Mouse (Mus musculus): ENCODE data around the gene 4930402H24Rik. TPM values are rescaled to one million over a fixed set of nuclear protein-coding genes. Genes with fewer than 3 reads are reported as not detected.

The 4930402H24Rik gene
- polyA plus RNA-seq (2014; fragmentation: Nextera tagmentation; extraction: Ambion mirVana) = 66.8 and 70.6 TPM in 2 replicates

DNA sequence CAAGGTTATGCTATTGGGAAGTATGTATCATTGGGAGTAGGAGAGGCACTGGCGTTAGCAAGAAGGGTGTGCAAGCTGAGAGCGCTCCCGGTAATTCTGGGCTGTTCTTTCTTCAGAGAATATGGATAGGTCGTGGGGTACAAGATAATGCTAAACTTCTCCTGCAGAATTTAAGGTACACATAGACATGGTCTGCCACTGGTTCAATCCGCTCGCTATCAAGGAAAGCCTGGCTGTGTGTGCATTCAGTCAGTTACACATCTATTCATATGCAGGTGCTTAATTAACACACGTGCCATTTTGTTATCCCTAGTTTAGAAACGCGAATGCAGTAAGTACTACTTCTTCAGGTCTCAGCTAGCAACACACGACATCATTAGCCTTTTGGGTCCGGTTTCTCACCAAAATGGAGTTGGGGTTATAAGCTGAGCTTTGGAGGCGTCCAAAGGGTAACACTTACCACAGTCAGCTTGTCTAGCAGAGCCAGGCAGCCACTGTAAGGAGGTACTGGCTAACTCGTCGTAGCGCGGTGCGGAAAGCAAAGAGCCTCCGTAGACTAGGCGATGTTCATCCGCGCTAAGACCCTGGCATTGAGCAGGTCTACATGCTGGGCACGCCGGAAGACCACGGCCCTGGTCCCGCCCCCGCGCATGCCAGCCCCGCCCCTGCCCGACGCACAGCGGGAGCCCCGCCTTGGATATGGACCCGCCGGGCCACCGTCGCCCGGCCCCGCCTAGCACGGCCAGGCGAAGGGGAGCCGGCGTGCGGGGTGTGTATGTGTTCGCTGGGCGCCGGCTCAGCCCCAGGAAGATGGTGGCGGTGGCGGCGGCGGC is at the start of gene 4930402H24Rik, which contains the start of gene Atrn:
Gene 4930402H24Rik, minus strand, starts transcription at position 656 of the 833 bp plus-strand sequence.
Gene Atrn, plus strand, starts transcription at position 745 of the 833 bp plus-strand sequence.
- H3K36me3 ChIP-seq (ENCODE audit: control insufficient read depth, insufficient read depth, low read length) = no peaks in the 10 kb centered on the region
- DNase-seq (ENCODE audit: low spot score) = peak; percentile 97
- H3K27ac ChIP-seq (ENCODE audit: low read depth, low read length) = peak within 1 kb of the TSS; percentile 81
- H3K4me2 ChIP-seq (replicated peaks; ENCODE audit: low read depth, low read length) = peak within 1 kb of the TSS; percentile 85
- H3K9me3 ChIP-seq (ENCODE audit: control insufficient read depth, low read length) = no peaks in the 10 kb centered on the region
- H3K9ac ChIP-seq (ENCODE audit: low read depth, low read length) = peak within 1 kb of the TSS; percentile 89
- 5% methylated on average over 44 of the region's 50 CpGs for WGBS
- ATAC-seq (ENCODE audit: low FRiP score) = peak; percentile 98
- peak within 1 kb of the TSS; percentile 97 for H3K4me3 ChIP-seq (ENCODE audit: low read depth, low read length)
- H3K4me1 ChIP-seq (replicated peaks; ENCODE audit: control insufficient read depth, insufficient read depth, low read length) = peaks cover 5% of the 10 kb centered on the region; the same call in 1 of the 2 replicates
- H3K27me3 ChIP-seq (ENCODE audit: control insufficient read depth, insufficient read depth, low read length) = no peaks in the 10 kb centered on the region

DNA sequence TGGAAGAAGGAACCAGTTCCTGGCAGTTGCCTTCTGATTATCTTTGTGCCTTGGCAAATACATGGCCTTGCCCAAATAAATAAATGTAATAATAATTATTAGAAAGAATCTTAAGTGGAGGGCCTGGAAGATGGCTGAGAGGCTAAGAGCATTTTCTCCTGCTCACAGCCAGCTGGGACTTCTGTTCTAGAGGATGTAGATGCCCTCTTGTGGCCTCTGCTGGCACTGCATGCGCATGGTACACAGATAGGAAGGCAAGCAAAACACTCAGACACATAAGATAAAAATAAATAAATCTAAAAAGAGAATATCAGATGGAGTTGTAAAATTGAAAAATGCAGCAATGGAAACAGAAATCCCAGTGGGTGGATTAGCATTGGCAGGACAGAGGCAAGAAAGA is 44.3 kb upstream of the 4930402H24Rik start:
- WGBS = 6% methylated on average over 1 of the region's 1 CpGs

DNA sequence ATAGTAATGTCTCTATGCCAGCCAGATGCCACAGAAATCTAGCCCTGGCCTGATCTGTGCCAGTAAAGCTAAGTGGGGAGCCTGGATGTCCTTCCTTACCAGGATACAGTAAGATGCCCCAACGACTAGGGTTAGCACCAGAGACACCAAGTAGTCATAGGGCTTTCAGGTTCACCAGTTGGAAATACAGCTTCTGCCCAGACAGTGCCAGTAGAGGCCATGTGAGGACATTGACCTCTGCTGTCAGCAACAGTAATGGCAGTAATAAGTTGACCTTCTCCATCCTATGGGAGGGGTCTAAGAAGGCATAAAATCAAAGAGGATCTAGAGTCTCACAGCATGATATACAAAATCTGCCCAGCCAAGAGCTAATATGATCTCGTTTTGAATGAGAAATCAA is 43.6 kb upstream of the 4930402H24Rik start:
- Histone ChIP-seq H3K4me3 (ENCODE audit: low read depth, low read length) (no peak overlapping the region), H3K27ac (ENCODE audit: low read depth, low read length) (no peak overlapping the region), H3K4me2 (replicated peaks; ENCODE audit: low read depth, low read length) (no peak overlapping the region), H3K9me3 (ENCODE audit: control insufficient read depth, low read length) (no peaks in the 10 kb centered on the region), H3K9ac (ENCODE audit: low read depth, low read length) (no peak overlapping the region), H3K4me1 (replicated peaks; ENCODE audit: control insufficient read depth, insufficient read depth, low read length) (no peaks in the 10 kb centered on the region), H3K36me3 (ENCODE audit: control insufficient read depth, insufficient read depth, low read length) (no peaks in the 10 kb centered on the region), H3K27me3 (ENCODE audit: control insufficient read depth, insufficient read depth, low read length) (no peaks in the 10 kb centered on the region)
- 83% methylated on average over 2 of the region's 2 CpGs for WGBS
- ATAC-seq (ENCODE audit: low FRiP score) (no peak), DNase-seq (ENCODE audit: low spot score) (no peak)

More for the DNA sequence above, 44.3 kb upstream of the 4930402H24Rik start:
- DNase-seq (ENCODE audit: low spot score) (peak; percentile 88), ATAC-seq (ENCODE audit: low FRiP score) (no peak)
- Histone ChIP-seq H3K27me3 (ENCODE audit: control insufficient read depth, insufficient read depth, low read length) (no peaks in the 10 kb centered on the region), H3K4me1 (replicated peaks; ENCODE audit: control insufficient read depth, insufficient read depth, low read length) (no peaks in the 10 kb centered on the region), H3K9ac (ENCODE audit: low read depth, low read length) (no peak overlapping the region), H3K27ac (ENCODE audit: low read depth, low read length) (no peak overlapping the region), H3K36me3 (ENCODE audit: control insufficient read depth, insufficient read depth, low read length) (no peaks in the 10 kb centered on the region), H3K9me3 (ENCODE audit: control insufficient read depth, low read length) (no peaks in the 10 kb centered on the region), H3K4me3 (ENCODE audit: low read depth, low read length) (no peak overlapping the region), H3K4me2 (replicated peaks; ENCODE audit: low read depth, low read length) (no peak overlapping the region)

DNA sequence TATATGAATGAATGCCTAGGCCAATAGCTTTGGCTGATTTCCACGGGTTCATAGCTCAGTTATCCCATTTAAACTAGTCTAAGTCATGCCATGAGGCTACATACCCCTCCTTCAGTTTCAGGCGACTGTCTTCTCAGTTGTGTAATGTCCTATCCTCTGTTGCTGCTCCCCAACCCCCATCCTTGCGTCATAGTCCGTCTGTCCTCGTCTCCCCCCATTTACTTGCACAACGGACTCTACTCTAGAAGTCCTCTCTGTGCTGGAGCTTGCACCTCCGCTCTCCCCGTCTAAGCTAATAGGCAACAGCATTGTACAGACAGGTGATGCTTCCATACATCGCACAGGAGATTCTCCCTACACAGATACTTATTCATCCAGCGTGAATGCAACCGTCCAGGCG is 26.7 kb upstream of the 4930402H24Rik start:
- Histone ChIP-seq H3K9ac (ENCODE audit: low read depth, low read length) (no peak overlapping the region), H3K4me3 (ENCODE audit: low read depth, low read length) (no peak overlapping the region), H3K27me3 (ENCODE audit: control insufficient read depth, insufficient read depth, low read length) (no peaks in the 10 kb centered on the region), H3K9me3 (ENCODE audit: control insufficient read depth, low read length) (no peaks in the 10 kb centered on the region), H3K4me1 (replicated peaks; ENCODE audit: control insufficient read depth, insufficient read depth, low read length) (no peaks in the 10 kb centered on the region), H3K4me2 (replicated peaks; ENCODE audit: low read depth, low read length) (no peak overlapping the region), H3K27ac (ENCODE audit: low read depth, low read length) (no peak overlapping the region), H3K36me3 (ENCODE audit: control insufficient read depth, insufficient read depth, low read length) (no peaks in the 10 kb centered on the region)
- DNase-seq (ENCODE audit: low spot score) = no peak
- ATAC-seq (ENCODE audit: low FRiP score) = no peak
- 91% methylated on average over 12 of the region's 12 CpGs for WGBS

DNA sequence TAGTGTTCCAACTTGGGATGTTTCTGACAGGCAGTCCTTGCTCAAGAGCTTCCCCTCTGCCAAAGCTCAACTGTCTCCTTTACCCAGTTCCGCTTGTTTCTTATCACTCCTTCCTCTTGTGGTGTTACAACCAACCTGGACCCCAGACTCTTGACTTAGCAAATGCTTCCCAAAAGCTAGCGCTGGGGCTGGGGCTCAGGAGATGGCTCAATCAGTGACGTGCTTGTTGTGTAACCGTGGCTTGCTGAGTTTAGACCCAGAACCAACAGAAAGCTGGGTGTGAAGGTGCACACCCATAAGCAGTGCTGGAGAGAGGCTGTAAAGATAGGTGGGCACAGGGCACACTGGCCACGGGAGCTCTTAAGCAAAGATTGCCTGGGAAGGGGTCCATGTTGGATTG is 23.8 kb upstream of the 4930402H24Rik start:
- H3K4me3 ChIP-seq (ENCODE audit: low read depth, low read length) = no peak overlapping the region
- WGBS = 92% methylated on average over 5 of the region's 5 CpGs
- no peaks in the 10 kb centered on the region for H3K4me1 ChIP-seq (replicated peaks; ENCODE audit: control insufficient read depth, insufficient read depth, low read length)
- no peak overlapping the region for H3K4me2 ChIP-seq (replicated peaks; ENCODE audit: low read depth, low read length)
- no peaks in the 10 kb centered on the region for H3K36me3 ChIP-seq (ENCODE audit: control insufficient read depth, insufficient read depth, low read length)
- no peak overlapping the region for H3K27ac ChIP-seq (ENCODE audit: low read depth, low read length)
- no peak for DNase-seq (ENCODE audit: low spot score)
- no peak overlapping the region for H3K9ac ChIP-seq (ENCODE audit: low read depth, low read length)
- no peaks in the 10 kb centered on the region for H3K27me3 ChIP-seq (ENCODE audit: control insufficient read depth, insufficient read depth, low read length)
- no peaks in the 10 kb centered on the region for H3K9me3 ChIP-seq (ENCODE audit: control insufficient read depth, low read length)
- ATAC-seq (ENCODE audit: low FRiP score) = no peak

DNA sequence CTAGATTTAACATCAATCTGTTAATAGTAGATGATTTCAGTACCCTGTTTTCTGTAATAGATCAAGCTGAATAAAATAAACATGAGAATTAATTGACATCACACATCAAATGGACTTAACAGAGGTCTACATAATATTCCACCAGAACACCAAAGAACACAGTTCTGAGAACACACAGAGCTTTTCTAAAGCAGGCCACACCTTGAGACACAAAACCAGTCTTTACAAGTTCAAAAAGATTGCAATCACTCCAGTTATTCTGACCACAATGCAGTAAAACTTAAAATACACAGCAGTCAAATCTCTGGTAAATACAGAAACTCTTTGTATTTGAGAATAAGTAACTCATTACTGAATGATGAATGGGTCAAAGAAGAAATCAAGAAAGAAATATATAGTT is 22.3 kb upstream of the 4930402H24Rik start:
- Histone ChIP-seq H3K4me1 (replicated peaks; ENCODE audit: control insufficient read depth, insufficient read depth, low read length) (no peaks in the 10 kb centered on the region), H3K4me3 (ENCODE audit: low read depth, low read length) (no peak overlapping the region), H3K27ac (ENCODE audit: low read depth, low read length) (no peak overlapping the region), H3K9me3 (ENCODE audit: control insufficient read depth, low read length) (no peaks in the 10 kb centered on the region), H3K36me3 (ENCODE audit: control insufficient read depth, insufficient read depth, low read length) (no peaks in the 10 kb centered on the region), H3K27me3 (ENCODE audit: control insufficient read depth, insufficient read depth, low read length) (no peaks in the 10 kb centered on the region), H3K4me2 (replicated peaks; ENCODE audit: low read depth, low read length) (no peak overlapping the region), H3K9ac (ENCODE audit: low read depth, low read length) (no peak overlapping the region)
- no peak for DNase-seq (ENCODE audit: low spot score)
- no peak for ATAC-seq (ENCODE audit: low FRiP score)

DNA sequence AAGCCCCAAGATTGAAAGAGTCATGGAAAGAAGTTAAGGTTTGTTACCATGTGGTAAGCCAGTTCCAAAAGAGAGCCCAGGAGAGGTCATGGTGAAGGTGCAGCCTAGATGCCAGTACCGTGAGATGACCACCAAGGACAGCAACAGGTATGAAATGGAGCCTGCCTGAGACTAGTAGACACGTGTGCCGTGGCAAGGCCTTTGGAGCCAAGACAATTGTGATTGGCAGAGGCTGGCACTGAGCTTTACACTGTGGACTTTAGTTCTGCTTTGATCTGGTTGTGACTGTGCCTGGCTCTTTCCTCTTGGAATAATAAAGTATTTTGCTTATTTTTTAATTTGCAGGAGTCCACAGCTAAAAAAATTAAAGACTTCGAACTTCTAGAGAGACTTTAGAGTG is 21.8 kb upstream of the 4930402H24Rik start:
- DNase-seq (ENCODE audit: low spot score) (no peak), ATAC-seq (ENCODE audit: low FRiP score) (no peak)
- Histone ChIP-seq H3K4me1 (replicated peaks; ENCODE audit: control insufficient read depth, insufficient read depth, low read length) (no peaks in the 10 kb centered on the region), H3K9ac (ENCODE audit: low read depth, low read length) (no peak overlapping the region), H3K36me3 (ENCODE audit: control insufficient read depth, insufficient read depth, low read length) (no peaks in the 10 kb centered on the region), H3K9me3 (ENCODE audit: control insufficient read depth, low read length) (no peaks in the 10 kb centered on the region), H3K27ac (ENCODE audit: low read depth, low read length) (no peak overlapping the region), H3K27me3 (ENCODE audit: control insufficient read depth, insufficient read depth, low read length) (no peaks in the 10 kb centered on the region), H3K4me3 (ENCODE audit: low read depth, low read length) (no peak overlapping the region), H3K4me2 (replicated peaks; ENCODE audit: low read depth, low read length) (no peak overlapping the region)
- WGBS = 97% methylated on average over 4 of the region's 4 CpGs

DNA sequence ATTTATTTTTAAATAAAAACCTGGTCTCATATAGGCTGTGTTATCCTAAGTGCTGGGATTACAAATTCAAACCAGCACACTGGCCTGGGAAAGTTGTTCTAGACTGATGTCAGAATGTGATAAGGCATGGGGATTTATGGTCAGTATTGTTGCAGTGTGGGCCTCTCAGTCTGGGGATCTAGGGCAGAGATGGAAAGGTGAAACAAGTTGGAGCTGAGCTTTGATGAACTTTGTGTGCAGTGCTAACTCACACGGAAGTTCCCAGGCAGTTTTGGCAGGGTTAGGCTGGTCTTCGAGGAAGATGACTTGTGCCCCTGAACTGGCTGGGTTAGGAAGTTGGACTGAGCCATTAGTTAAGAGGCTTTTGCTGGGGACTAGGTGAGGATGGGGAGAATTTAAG is 18.7 kb upstream of the 4930402H24Rik start:
- DNase-seq (ENCODE audit: low spot score) (no peak), ATAC-seq (ENCODE audit: low FRiP score) (no peak)
- Histone ChIP-seq H3K9ac (ENCODE audit: low read depth, low read length) (no peak overlapping the region), H3K27me3 (ENCODE audit: control insufficient read depth, insufficient read depth, low read length) (no peaks in the 10 kb centered on the region), H3K27ac (ENCODE audit: low read depth, low read length) (no peak overlapping the region), H3K4me3 (ENCODE audit: low read depth, low read length) (no peak overlapping the region), H3K4me1 (replicated peaks; ENCODE audit: control insufficient read depth, insufficient read depth, low read length) (no peaks in the 10 kb centered on the region), H3K36me3 (ENCODE audit: control insufficient read depth, insufficient read depth, low read length) (no peaks in the 10 kb centered on the region), H3K4me2 (replicated peaks; ENCODE audit: low read depth, low read length) (no peak overlapping the region), H3K9me3 (ENCODE audit: control insufficient read depth, low read length) (no peaks in the 10 kb centered on the region)
- 88% methylated on average over 2 of the region's 2 CpGs for WGBS

DNA sequence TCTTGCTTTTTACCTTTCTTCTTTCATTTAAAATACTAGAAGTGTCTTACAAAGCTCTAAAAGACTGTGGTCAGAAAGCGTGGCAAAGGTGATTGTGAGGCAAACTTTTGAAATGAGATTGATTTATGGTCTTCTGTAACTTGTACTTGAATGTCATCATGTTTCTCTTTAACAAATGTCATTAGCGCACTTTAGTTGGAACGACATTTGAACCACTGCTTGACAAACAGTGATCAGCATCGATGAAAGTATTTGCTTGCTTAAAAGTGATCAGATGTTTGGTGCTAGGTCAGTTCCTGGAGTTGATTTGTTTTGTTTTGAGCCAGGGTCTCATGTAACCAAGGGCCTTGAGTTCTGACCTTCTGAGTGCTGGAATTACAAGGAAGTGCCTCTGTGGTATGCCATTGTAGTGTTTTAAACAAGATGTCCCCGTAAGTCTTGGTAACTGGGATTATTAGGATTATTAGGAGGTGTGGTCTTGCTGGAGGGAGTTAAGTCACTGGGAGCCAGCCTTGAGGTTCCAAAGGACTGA is 12.9 kb upstream of the 4930402H24Rik start:
- WGBS = 75% methylated on average over 5 of the region's 5 CpGs
- ATAC-seq (ENCODE audit: low FRiP score) (no peak), DNase-seq (ENCODE audit: low spot score) (no peak)
- Histone ChIP-seq H3K27ac (ENCODE audit: low read depth, low read length) (no peak overlapping the region), H3K4me1 (replicated peaks; ENCODE audit: control insufficient read depth, insufficient read depth, low read length) (no peaks in the 10 kb centered on the region), H3K9ac (ENCODE audit: low read depth, low read length) (no peak overlapping the region), H3K4me3 (ENCODE audit: low read depth, low read length) (no peak overlapping the region), H3K36me3 (ENCODE audit: control insufficient read depth, insufficient read depth, low read length) (no peaks in the 10 kb centered on the region), H3K9me3 (ENCODE audit: control insufficient read depth, low read length) (no peaks in the 10 kb centered on the region), H3K27me3 (ENCODE audit: control insufficient read depth, insufficient read depth, low read length) (no peaks in the 10 kb centered on the region), H3K4me2 (replicated peaks; ENCODE audit: low read depth, low read length) (no peak overlapping the region)

Measured in hindbrain, embryonic 11.5 days (tissue).